Mouse (Mus musculus) cerebellum, adult 8-10 months (tissue): ENCODE results near the gene Glb1.
"Not testable (repeated sequence)": the region's sequence is repeated elsewhere in the genome, so short reads cannot be mapped to it uniquely, and the experiment has no call there.

ENCODE experiments used
- DNase-seq: peaks from one replicate; pipeline ENCODE4 v3.0.0; 2022

The Glb1 gene

GRCm38 (mm10) chr9:114400949-114401684 lies at the start of gene Glb1, which contains the start of gene Tmppe:
TSS of gene Glb1 (plus strand) at chr9:114401076.
TSS of gene Tmppe (plus strand) at chr9:114401105.
- DNase-seq: peak; percentile 69

GRCm38 (mm10) chr9:114367783-114368470 lies 32.9 kb upstream of the Glb1 start:
- peak; percentile 55 for DNase-seq

- no peak for DNase-seq
Measured at GRCm38 (mm10) chr9:114368471-114368858, 32.4 kb upstream of the Glb1 start.

- not testable (repeated sequence) for DNase-seq
Measured at GRCm38 (mm10) chr9:114369389-114369788, 31.5 kb upstream of the Glb1 start.

GRCm38 (mm10) chr9:114371717-114372116 lies 29.2 kb upstream of the Glb1 start:
- DNase-seq: not testable (repeated sequence)

GRCm38 (mm10) chr9:114375276-114375962 lies 25.5 kb upstream of the Glb1 start:
- DNase-seq: no peak

GRCm38 (mm10) chr9:114377168-114377567 lies 23.7 kb upstream of the Glb1 start:
- no peak for DNase-seq

- DNase-seq: no peak
Measured at GRCm38 (mm10) chr9:114379871-114380270, 21.0 kb upstream of the Glb1 start.

- peak; percentile 33 for DNase-seq
Measured at GRCm38 (mm10) chr9:114380881-114381733, 19.8 kb upstream of the Glb1 start.

GRCm38 (mm10) chr9:114382936-114383710 lies 17.8 kb upstream of the Glb1 start:
- no peak for DNase-seq

- DNase-seq: no peak
Measured at GRCm38 (mm10) chr9:114384691-114385090, 16.2 kb upstream of the Glb1 start.

- no peak for DNase-seq
Measured at GRCm38 (mm10) chr9:114385160-114385559, 15.7 kb upstream of the Glb1 start.

GRCm38 (mm10) chr9:114387086-114387485 lies 13.8 kb upstream of the Glb1 start:
- DNase-seq: no peak

GRCm38 (mm10) chr9:114388288-114388687 lies 12.6 kb upstream of the Glb1 start:
- DNase-seq: no peak

GRCm38 (mm10) chr9:114388701-114389370 lies 12.0 kb upstream of the Glb1 start:
- no peak for DNase-seq

- DNase-seq: no peak
Measured at GRCm38 (mm10) chr9:114389371-114389904, 11.4 kb upstream of the Glb1 start.

GRCm38 (mm10) chr9:114389905-114390748 lies 10.7 kb upstream of the Glb1 start, which contains the start of gene Crtap:
TSS of gene Crtap (minus strand) at chr9:114390675.
- peak; percentile 42 for DNase-seq

- DNase-seq: no peak
Measured at GRCm38 (mm10) chr9:114390749-114391075, 10.2 kb upstream of the Glb1 start.

GRCm38 (mm10) chr9:114394136-114394535 lies 6.7 kb upstream of the Glb1 start:
- DNase-seq: not testable (repeated sequence)

GRCm38 (mm10) chr9:114394677-114395076 lies 6.2 kb upstream of the Glb1 start:
- DNase-seq: no peak
